Mouse (Mus musculus) CD4-positive helper T cell, adult 2 months (primary cell): ENCODE results near the gene Syk.

Source experiments
- DNase-seq: peaks from one replicate; pipeline ENCODE4 v3.0.0-alpha.2; 2012; ENCODE audit warnings: low read depth, missing footprints, low spot score

Gene Syk

DNA sequence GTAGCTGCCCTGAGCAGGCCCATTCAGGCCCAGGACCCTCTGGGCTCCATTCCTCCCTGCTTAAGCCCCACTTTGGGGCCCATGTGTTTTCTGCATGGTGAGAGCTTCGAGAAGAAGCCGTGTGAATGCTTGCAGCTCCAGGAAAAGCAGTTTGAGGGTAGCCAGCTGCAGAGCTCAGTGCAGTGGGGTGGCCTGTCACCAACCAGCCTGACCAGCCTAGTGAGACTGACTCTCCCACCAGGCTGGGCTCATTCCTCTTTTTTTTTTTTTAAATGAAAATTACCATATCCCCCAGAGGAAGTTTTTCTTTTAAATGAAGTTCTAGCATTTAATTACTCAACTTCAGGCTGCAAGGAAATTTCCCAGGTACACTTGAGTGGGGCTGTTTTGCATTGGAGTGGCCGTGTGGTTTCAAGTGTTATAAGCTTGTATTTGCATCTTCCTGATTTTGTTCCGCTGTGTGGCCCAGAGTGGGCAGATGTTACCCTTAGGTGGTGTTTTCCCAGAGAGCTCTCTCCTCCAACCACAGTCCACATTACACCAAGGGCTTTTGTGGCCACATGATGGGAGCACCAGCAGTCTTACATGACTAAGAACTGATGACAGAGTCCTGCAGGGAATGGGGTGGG is 17.2 kb downstream of the Syk start:
- no peak for DNase-seq

DNA sequence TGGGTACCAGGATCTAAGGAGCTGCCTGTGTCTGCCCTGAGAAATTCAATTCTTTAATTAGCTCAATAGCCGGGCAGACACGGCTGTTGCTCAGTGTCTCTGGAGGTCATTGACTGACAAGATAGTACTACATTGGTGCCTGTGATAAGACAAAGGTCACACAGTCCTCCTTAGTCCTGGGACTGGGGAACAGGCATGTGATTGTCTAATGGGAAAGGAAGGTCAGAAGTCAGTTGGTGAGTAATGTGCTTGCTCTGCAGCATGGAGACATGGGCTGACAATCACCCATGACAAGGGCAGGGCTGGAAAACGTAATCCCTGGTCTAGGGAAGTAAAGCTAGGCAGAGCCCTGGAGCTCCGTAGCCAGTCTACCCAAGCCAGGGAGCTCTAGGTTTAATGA is 19.8 kb downstream of the Syk start:
- no peak for DNase-seq

GRCm38 (mm10) chr13:52603704-52604349 is 20.9 kb downstream of the Syk start:
- DNase-seq: no peak

DNA sequence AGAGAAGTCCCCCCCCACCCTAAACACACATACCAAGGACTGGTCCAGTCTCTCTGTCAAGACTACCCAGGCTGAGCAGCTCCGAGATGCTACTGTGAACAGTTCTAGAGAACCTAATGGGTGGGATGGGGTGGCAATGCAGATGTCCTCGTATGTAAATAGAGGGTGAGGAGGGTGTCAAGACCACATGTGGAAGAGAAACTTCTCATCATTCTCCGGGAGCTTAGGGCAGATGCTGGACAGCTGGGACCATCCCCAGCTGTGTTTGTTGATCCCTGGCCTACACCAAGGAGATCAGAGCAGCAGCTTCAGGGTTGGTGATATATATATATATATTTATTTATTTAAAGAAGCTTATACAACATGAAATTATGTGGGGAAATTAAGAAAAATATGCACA is 22.0 kb downstream of the Syk start:
- no peak for DNase-seq

DNA sequence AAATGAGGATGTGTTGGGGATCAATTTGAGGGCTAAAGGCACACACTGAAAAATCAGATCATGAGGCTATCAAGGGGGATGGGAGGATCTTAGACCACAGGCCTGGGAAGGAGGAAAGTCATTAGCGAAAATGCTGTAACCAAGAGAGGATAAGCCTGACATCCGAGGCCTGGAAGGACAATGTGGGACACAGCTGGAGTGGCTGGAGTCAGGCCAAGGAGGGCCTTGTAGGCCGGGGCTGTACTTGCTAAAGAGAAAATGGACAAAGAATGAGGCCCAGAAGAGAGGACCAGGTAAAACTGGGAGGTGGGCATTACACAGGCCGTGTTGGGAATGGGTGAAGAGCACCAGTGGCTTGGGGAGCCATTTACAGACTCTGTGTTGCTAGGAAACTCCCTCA is 22.9 kb downstream of the Syk start:
- no peak for DNase-seq

DNA sequence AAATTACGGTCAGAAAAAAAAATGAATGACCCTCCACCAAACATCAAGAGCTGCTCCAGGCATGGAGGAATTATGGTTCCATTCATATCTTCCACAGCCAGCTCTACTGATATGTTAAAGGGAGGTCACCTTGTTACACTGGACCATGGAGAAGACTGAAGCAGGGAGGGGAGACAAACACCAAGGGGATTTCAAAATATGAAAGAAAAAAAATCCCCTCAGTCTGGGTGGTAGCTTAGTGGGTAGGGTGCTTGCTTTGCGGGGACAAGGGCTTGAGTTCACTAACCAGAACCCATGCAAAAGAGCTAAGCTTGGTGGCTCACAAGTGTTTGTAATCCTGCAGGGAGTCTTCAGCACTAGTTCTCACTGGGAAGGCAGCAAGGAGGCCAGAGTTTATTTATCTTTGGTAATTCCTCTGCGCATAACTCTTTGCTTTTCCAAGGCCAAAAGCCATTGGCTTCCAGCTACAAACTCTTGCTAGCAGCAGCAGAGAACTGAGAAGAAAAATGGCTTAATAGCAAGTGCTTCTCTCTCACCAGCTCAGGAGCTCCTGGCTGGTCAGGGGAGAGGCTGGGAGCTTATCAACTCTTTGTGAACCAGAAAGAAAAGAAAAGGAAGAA is 23.8 kb downstream of the Syk start:
- DNase-seq: no peak

GRCm38 (mm10) chr13:52607964-52608363 is 25.0 kb downstream of the Syk start:
- no peak for DNase-seq

GRCm38 (mm10) chr13:52610463-52610862 is 27.5 kb downstream of the Syk start:
- no peak for DNase-seq

DNA sequence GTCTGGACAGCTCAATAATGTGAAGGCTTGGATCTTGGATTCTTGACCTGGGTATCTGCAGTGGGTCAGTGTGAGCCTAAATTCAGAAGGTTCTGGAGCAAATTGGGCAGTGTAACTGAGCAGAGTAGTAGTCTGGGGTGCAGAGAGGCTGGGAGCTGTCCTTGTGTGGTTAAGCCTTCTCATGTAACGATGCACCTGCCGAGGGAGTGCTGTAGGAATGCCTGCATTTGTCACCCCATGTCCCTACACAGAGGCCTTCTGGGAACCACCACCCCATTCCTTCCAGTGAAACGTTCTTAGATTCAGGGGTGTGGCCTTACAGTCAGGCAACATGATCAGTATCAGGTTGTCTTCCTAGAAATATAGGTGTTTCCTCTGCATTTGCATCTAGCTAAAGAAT is 30.3 kb downstream of the Syk start:
- DNase-seq: no peak

DNA sequence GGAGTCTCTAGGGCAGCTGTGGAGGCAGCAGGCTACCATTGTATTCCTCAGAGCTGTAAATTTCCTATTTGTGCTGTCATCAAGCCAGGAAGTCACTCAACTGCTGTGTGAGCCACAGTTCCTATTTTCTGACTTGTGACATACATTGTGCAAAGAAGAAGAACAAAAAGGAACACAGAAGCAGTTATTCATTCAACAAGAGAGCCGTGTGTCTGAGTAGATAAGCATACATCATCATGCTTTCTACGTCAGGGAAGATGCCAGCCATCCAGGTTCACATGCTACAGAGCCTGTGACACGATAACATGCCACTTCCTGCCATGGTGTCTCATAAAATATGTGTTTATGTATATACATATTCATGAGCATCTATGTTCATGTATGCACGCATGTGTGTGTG is 32.1 kb downstream of the Syk start:
- no peak for DNase-seq

- DNase-seq: no peak
These were observed 34.2 kb downstream of the Syk start for GRCm38 (mm10) chr13:52617096-52617714.

- no peak for DNase-seq
These were observed 35.6 kb downstream of the Syk start for GRCm38 (mm10) chr13:52618592-52618991.

- DNase-seq: no peak
These were observed 36.5 kb downstream of the Syk start for GRCm38 (mm10) chr13:52619482-52619881.

DNA sequence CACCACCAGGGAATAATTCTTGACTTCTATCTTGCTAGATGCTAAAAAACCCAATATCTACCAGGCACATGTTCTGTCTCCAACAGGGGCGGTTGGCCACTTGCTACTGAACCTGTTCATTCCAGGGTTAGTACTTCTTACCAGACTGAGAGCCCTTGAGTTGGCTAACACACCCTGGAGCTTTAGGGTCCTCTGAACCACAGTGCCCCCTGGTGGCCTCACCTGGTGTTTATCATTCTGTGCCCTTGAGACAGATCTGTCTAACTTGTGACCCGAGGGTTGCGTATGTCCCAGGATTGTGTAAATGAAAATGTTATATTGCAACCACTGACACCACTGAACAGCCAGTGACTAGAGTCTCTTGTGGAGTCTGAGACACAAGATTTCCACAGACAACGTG is 41.1 kb downstream of the Syk start:
- peak; percentile 32 for DNase-seq

- peak; percentile 43 for DNase-seq
These were observed 45.6 kb downstream of the Syk start for GRCm38 (mm10) chr13:52628602-52629001.

DNA sequence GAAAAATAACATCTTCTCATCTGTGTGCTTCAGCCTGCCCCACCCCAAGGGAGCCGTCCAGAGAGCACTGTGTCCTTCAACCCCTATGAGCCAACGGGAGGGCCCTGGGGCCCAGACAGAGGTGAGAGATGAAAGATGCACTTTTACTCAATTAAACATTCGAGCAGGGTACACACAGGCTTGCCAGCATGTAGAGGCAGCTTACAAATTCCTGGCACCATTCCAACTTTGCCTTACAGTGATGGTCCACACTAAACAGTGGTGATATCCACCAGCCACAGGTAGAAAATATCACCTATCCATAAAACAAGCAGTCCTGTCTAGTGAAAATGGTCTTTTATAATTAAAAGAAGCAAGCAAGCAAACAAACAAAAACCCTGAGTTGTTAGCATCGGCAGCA is 48.7 kb downstream of the Syk start:
- no peak for DNase-seq

DNA sequence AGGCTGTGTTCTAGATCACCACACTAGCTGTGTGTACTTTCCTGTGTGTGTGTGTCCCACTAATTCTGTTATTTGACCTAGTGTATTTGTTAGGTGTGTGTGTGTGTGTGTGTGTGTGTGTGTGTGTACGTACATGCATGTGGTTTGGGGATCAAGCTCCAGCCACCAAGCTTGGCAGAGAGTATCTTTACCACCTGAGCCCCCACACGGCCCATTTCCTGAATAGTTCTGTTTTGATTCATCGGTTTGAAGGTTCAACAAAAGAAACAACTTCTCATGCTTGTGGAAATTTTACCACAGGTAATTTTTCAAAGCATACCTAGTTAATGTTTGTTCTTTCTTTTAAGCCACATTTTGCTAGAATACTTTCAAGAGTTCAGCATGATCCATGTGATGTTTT is 52.5 kb downstream of the Syk start:
- peak; percentile 29 for DNase-seq

DNA sequence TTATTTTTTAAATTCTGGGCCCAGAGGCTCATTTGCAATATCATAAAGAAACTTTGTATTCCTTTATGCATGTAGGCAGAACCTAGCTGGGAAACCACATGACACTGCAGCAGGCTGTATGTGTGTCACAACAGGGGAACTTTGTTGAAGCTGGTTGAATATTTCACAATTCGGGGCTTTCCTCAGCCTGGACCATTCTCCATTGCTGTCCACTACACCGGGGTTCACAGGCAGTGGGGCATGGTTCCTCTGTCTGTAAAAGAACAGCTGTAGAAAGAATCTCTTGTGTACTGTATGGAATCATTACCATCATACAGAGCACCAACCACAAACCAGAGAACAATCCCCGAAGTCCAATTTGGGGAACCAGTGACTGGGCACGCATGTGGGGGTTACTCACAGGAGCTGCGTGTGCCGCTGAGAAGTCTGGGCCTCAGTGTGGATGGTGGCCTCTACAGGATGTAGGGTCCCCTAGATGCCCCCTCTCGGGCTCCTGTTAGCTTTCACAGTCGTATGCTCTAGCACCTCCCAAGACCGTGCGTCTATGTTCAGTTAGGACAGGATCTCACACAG is 53.3 kb downstream of the Syk start:
- DNase-seq: no peak

DNA sequence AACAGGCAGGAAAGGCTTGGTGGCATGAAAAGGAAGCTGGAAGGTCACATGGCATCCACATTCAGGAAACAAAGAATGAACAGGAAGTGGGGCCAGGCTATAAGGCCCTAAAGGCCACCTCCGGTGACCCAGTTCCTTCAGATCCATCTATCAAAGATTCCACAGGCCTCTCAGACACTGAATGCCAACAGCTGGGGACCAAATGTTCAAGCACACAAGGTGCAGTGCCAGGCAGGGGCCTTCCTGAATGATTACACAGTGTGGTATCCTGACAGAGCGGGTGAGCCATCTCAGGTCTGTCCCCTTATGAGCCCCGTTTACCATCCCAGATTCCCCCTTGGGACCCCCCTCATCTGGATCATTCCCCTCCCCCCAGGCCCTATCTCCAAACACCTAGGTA is 63.6 kb downstream of the Syk start:
- no peak for DNase-seq

- no peak for DNase-seq
These were observed 65.2 kb downstream of the Syk start for GRCm38 (mm10) chr13:52647996-52648712.

GRCm38 (mm10) chr13:52649791-52650418 is 66.9 kb downstream of the Syk start:
- DNase-seq: no peak
